Mouse (Mus musculus): ENCODE data around the gene Foxk1. TPM values are rescaled to one million over a fixed set of nuclear protein-coding genes. Genes with fewer than 3 reads are reported as not detected.

Gene Foxk1
- polyA plus RNA-seq, 1 experiment from 2014 or later, result 6.6 TPM

DNA sequence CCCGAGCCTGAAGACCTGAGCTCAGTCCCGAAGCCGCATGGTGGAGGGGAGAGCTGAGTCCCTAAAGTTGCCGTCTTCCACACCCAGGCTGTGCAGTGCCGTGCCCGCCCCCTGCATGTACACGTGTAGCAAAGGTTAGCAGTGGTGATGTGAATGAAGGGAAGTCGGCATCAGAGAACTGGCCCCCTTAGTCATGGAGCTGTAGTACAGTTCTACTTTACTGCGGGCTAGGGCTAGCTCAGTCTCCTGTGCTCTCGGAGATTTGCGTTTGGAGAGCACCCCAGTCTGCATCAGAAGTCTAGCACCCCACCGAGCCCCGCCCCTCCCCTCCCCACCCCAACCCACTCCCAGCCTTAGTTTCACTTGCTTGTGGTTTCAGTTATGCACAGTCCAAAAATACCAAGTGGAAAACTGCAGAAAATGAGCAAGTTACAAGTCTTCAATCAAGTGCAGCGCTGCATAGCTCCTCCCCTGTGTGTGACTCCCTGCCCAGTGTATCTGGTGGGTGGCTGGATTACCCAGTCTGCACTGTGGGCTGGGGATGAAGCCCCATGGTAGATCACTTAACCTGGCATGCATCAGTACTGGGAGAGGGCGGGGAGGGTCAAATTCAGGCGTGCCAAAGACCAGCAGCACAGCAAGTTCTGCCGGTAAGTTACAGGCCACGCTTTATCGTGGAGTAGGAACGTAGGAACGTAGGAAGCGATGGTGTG, 40.2 kb downstream of the Foxk1 start:
- Histone ChIP-seq H3K36me3 (no peaks in the 10 kb centered on the region; the same call in 1 of the 2 replicates), H3K9ac (no peak overlapping the region), H3K9me3 (no peaks in the 10 kb centered on the region), H3K4me1 (replicated peaks) (peaks cover 51% of the 10 kb centered on the region), H3K4me2 (peak overlapping the region; percentile 53), H3K27me3 (no peaks in the 10 kb centered on the region), H3K27ac (replicated peaks) (peak overlapping the region; percentile 82), H3K4me3 (no peak overlapping the region)
- no peak for ATAC-seq (ENCODE audit: low FRiP score, low read depth)
- 49% methylated on average over 22 of the region's 22 CpGs for WGBS

- H3K4me1 ChIP-seq (replicated peaks), result peaks cover 51% of the 10 kb centered on the region
- H3K27ac ChIP-seq (replicated peaks), result no peak overlapping the region
- no peaks in the 10 kb centered on the region for H3K36me3 ChIP-seq
- no peaks in the 10 kb centered on the region for H3K9me3 ChIP-seq
- no peak overlapping the region for H3K4me3 ChIP-seq
- no peak overlapping the region for H3K4me2 ChIP-seq
- H3K27me3 ChIP-seq, result no peaks in the 10 kb centered on the region
- no peak for ATAC-seq (ENCODE audit: low FRiP score, low read depth)
- 84% methylated on average over 7 of the region's 7 CpGs for WGBS
- no peak overlapping the region for H3K9ac ChIP-seq
Measured at GRCm38 (mm10) chr5:142442045-142442440, 40.7 kb downstream of the Foxk1 start.

DNA sequence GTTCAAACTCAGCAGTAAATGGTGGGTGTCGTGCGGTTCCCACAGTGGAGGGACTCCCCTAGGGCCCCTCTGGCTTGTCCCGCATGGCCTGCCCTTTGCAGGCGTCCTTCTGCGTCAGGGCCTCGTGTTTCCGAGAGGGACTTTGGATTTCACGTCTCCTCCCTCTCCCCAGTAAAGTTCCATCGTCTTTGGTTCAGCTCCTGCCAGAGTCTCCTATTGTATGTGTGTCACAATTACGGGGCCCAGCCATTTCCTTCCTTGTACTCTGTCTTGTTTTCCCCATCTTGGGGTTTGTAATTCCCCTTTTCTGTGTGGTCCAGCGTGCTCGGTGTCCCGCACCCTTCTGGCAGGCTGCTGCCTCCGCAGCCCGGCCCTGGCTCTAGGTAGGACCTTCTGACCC, 42.2 kb downstream of the Foxk1 start:
- Histone ChIP-seq H3K9ac (no peak overlapping the region), H3K4me3 (no peak overlapping the region), H3K27ac (replicated peaks) (no peak overlapping the region), H3K36me3 (no peaks in the 10 kb centered on the region), H3K4me2 (no peak overlapping the region), H3K9me3 (no peaks in the 10 kb centered on the region), H3K27me3 (no peaks in the 10 kb centered on the region), H3K4me1 (replicated peaks) (peaks cover 58% of the 10 kb centered on the region)
- 56% methylated on average over 15 of the region's 15 CpGs for WGBS
- ATAC-seq (ENCODE audit: low FRiP score, low read depth), result no peak

GRCm38 (mm10) chr5:142443994-142444393, 42.7 kb downstream of the Foxk1 start:
- Histone ChIP-seq H3K4me2 (no peak overlapping the region), H3K27ac (replicated peaks) (no peak overlapping the region), H3K4me3 (no peak overlapping the region), H3K4me1 (replicated peaks) (peaks cover 58% of the 10 kb centered on the region), H3K9me3 (no peaks in the 10 kb centered on the region), H3K36me3 (no peaks in the 10 kb centered on the region), H3K9ac (no peak overlapping the region), H3K27me3 (no peaks in the 10 kb centered on the region)
- 72% methylated on average over 14 of the region's 14 CpGs for WGBS
- ATAC-seq (ENCODE audit: low FRiP score, low read depth), result no peak

DNA sequence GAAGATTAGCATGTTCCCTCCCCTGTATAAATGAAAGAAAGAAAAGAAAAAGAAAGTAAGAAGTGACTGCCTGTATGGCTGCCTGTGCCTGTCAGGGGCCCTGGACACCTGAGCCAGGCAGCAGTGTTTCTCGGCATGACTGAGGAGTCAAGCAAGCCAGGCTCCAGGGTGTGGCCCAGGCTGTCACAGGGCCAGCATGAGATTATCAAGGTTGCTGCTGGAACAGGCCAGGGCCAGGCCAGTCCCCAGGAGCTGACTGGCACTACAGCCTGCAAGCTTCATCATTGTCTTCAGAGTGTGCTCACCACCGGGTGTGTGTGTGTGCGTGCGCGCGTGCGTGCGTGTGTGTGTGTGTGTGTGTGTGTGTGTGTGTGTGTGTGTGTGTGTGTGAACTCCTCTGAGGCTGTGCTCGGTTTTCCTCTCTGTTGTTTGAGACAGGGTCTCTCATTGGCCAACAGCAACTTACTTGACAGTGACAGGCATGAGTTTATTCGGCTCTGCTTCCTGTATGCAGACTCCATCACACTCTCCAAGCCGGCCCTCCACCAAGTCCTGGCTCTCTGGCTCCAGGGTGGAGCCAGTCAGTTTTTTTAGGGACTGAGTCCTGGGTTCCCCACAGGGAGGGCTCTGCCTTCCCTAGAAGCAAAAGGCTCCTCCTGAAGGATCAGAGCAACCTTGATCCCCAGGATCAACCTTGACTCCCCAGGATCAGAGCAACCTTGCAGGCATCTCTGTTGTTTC, 43.7 kb downstream of the Foxk1 start:
- WGBS, result 67% methylated on average over 11 of the region's 11 CpGs
- peak overlapping the region; percentile 30; the same call in 1 of the 2 replicates for H3K27ac ChIP-seq (replicated peaks)
- no peak overlapping the region for H3K9ac ChIP-seq
- H3K27me3 ChIP-seq, result no peaks in the 10 kb centered on the region
- H3K9me3 ChIP-seq, result no peaks in the 10 kb centered on the region
- peaks cover 3% of the 10 kb centered on the region; the same call in 1 of the 2 replicates for H3K36me3 ChIP-seq
- no peak for ATAC-seq (ENCODE audit: low FRiP score, low read depth)
- peaks cover 50% of the 10 kb centered on the region for H3K4me1 ChIP-seq (replicated peaks)
- H3K4me2 ChIP-seq, result no peak overlapping the region
- H3K4me3 ChIP-seq, result no peak overlapping the region

DNA sequence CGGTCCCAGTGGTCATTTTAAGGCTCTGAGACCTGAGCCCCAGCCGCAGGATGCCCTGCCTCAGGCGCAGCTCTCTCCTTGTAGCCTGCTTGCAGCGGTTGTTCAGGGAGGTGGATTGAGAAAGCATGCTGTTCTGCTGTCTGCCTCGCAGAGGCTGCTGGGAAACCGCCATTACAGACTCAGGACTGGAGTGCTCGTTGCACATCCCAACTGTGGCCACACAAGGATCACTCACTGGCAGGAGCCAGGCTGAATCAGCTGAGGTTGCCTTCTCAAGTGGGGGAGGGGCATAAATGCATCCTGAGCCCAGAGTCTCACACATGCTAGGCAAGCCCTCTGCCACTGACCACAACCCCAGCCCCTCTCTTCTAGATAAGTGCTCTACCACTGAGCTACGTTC, 44.4 kb downstream of the Foxk1 start:
- no peaks in the 10 kb centered on the region for H3K27me3 ChIP-seq
- H3K9ac ChIP-seq, result peak overlapping the region; percentile 30; the same call in 1 of the 2 replicates
- H3K36me3 ChIP-seq, result peaks cover 9% of the 10 kb centered on the region; the same call in 1 of the 2 replicates
- H3K9me3 ChIP-seq, result no peaks in the 10 kb centered on the region
- 43% methylated on average over 8 of the region's 8 CpGs for WGBS
- H3K4me1 ChIP-seq (replicated peaks), result peaks cover 42% of the 10 kb centered on the region
- H3K4me3 ChIP-seq, result no peak overlapping the region
- H3K4me2 ChIP-seq, result no peak overlapping the region
- peak overlapping the region; percentile 30; the same call in 1 of the 2 replicates for H3K27ac ChIP-seq (replicated peaks)
- ATAC-seq (ENCODE audit: low FRiP score, low read depth), result no peak

- Histone ChIP-seq H3K27me3 (no peaks in the 10 kb centered on the region), H3K27ac (replicated peaks) (no peak overlapping the region), H3K36me3 (peaks cover 13% of the 10 kb centered on the region; the same call in 1 of the 2 replicates), H3K9ac (no peak overlapping the region), H3K4me1 (replicated peaks) (peaks cover 28% of the 10 kb centered on the region), H3K9me3 (no peaks in the 10 kb centered on the region), H3K4me2 (no peak overlapping the region), H3K4me3 (no peak overlapping the region)
- peak; percentile 72 for ATAC-seq (ENCODE audit: low FRiP score, low read depth)
- 6% methylated on average over 9 of the region's 9 CpGs for WGBS
Measured at GRCm38 (mm10) chr5:142448076-142448475, 46.8 kb downstream of the Foxk1 start.

GRCm38 (mm10) chr5:142448623-142449022, 47.3 kb downstream of the Foxk1 start:
- H3K27me3 ChIP-seq, result no peaks in the 10 kb centered on the region
- peaks cover 22% of the 10 kb centered on the region for H3K4me1 ChIP-seq (replicated peaks)
- H3K4me3 ChIP-seq, result no peak overlapping the region
- H3K4me2 ChIP-seq, result no peak overlapping the region
- whole genome bisulfite sequencing, result 60% methylated on average over 12 of the region's 12 CpGs
- ATAC-seq (ENCODE audit: low FRiP score, low read depth), result no peak
- H3K9me3 ChIP-seq, result no peaks in the 10 kb centered on the region
- H3K27ac ChIP-seq (replicated peaks), result no peak overlapping the region
- H3K36me3 ChIP-seq, result peaks cover 16% of the 10 kb centered on the region
- H3K9ac ChIP-seq, result no peak overlapping the region

- no peaks in the 10 kb centered on the region for H3K27me3 ChIP-seq
- H3K9me3 ChIP-seq, result no peaks in the 10 kb centered on the region
- ATAC-seq (ENCODE audit: low FRiP score, low read depth), result no peak
- peaks cover 9% of the 10 kb centered on the region for H3K4me1 ChIP-seq (replicated peaks)
- H3K9ac ChIP-seq, result no peak overlapping the region
- peaks cover 25% of the 10 kb centered on the region for H3K36me3 ChIP-seq
- H3K27ac ChIP-seq (replicated peaks), result no peak overlapping the region
- WGBS, result 90% methylated on average over 9 of the region's 9 CpGs
- no peak overlapping the region for H3K4me3 ChIP-seq
- H3K4me2 ChIP-seq, result no peak overlapping the region
Measured at GRCm38 (mm10) chr5:142450846-142451245, 49.5 kb downstream of the Foxk1 start.

GRCm38 (mm10) chr5:142451759-142452158, 50.5 kb downstream of the Foxk1 start:
- Histone ChIP-seq H3K4me2 (no peak overlapping the region), H3K9ac (no peak overlapping the region), H3K36me3 (peaks cover 31% of the 10 kb centered on the region), H3K4me1 (replicated peaks) (peaks cover 7% of the 10 kb centered on the region), H3K27ac (replicated peaks) (no peak overlapping the region), H3K9me3 (no peaks in the 10 kb centered on the region), H3K27me3 (no peaks in the 10 kb centered on the region), H3K4me3 (no peak overlapping the region)
- WGBS, result 0% methylated on average over 1 of the region's 1 CpGs
- ATAC-seq (ENCODE audit: low FRiP score, low read depth), result no peak

DNA sequence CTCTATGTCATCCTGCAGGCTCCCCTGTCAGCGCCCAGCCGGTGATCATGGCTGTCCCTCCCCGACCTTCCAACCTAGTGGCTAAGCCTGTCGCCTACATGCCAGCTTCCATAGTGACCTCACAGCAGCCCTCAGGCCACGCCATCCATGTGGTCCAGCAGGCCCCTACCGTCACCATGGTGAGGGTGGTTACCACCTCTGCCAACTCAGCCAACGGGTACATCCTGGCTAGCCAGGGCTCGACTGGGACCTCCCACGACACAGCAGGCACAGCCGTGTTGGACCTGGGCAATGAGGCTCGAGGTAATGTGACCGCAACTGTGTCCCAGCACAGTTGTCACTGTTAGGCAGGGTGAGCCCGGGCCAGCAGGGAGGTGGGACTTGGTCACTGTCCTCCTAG, 52.4 kb downstream of the Foxk1 start:
- Histone ChIP-seq H3K27me3 (no peaks in the 10 kb centered on the region), H3K9me3 (no peaks in the 10 kb centered on the region), H3K9ac (no peak overlapping the region), H3K27ac (replicated peaks) (no peak overlapping the region), H3K4me1 (replicated peaks) (no peaks in the 10 kb centered on the region), H3K4me3 (no peak overlapping the region), H3K36me3 (peaks cover 44% of the 10 kb centered on the region), H3K4me2 (no peak overlapping the region)
- WGBS, result 94% methylated on average over 13 of the region's 13 CpGs
- no peak for ATAC-seq (ENCODE audit: low FRiP score, low read depth)

DNA sequence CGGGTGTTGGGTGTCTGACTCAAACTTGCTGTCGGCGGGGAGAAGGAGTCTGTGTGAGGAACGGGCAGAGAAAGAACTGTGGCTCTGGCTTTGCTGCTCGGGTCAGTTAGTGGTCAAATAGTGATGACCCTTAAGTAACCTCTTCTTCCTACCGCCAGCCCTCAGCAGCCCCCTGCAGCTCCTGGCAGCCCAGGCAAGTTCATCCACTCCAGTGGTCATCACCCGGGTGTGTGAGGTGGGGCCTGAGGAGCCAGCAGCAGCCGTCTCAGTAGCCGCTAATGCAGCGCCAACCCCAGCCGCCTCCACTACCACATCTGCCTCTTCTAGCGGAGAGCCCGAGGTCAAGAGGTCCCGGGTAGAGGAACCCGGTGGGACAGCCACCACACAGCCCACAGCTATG, 55.0 kb downstream of the Foxk1 start:
- H3K4me2 ChIP-seq, result no peak overlapping the region
- no peaks in the 10 kb centered on the region for H3K27me3 ChIP-seq
- no peak for ATAC-seq (ENCODE audit: low FRiP score, low read depth)
- no peak overlapping the region for H3K27ac ChIP-seq (replicated peaks)
- no peak overlapping the region for H3K9ac ChIP-seq
- no peaks in the 10 kb centered on the region for H3K9me3 ChIP-seq
- peaks cover 31% of the 10 kb centered on the region for H3K36me3 ChIP-seq
- H3K4me3 ChIP-seq, result no peak overlapping the region
- WGBS, result 60% methylated on average over 14 of the region's 15 CpGs
- H3K4me1 ChIP-seq (replicated peaks), result no peaks in the 10 kb centered on the region
